11 mouse cellular contexts compared by ENCODE assay signal in the genomic region with DNA sequence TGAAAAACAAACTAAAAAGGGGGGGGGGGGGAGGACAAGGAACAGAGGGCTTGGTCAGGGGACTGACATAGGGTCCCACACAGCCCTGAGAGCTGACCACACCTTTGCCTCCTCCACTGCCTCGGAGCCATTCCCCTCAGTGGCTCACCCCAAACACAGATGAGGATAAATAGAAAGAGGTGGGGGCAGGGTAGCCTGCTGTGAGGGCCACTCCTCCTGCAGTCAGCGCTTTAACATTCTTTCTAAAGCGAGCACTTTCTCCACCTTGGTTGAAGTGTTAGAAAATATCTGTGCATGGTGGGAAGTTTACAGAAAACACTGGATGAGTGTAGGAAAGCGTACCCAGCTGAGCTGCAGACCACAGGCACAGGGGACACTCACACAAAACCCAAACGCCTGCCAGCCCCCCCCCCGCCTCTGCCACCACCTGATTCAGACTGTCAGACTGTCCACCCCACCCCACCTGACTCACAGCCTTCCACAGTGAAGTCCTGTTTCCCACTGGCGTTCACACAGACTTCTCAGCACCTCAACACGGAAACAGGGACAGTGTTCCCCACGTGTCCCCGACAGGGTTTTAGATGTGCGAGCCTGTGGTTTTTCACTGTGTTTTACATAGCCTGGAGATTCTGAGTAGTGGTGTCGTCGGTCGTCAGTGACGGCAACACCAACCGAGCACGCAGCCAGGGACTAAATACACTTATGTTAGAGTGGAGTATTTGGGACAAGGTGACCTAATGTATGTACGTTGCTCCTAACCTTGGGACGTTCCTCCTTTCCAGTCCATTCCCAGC. TPM values are rescaled to one million over a fixed set of nuclear protein-coding genes. Genes with fewer than 3 reads are reported as not detected.
DNase-seq lines count a peak whose midpoint lies in the region; ATAC-seq lines count a peak whose summit lies in the region.
"Had no signal": no experiment of that assay in that cellular context is flagged by ENCODE, and none has a peak within 500 bp of the region (broad histone marks: within the 10 kb centered on the region; RNA-seq: fewer than 3 reads in every experiment).

No protein-coding gene starts in this region.

- no peak for DNase-seq in forebrain, embryonic 11.5 days (ENCODE audit: low spot score)
- DNase-seq in liver, embryonic 13.5 days: no peak
- DNase-seq in liver, embryonic 11.5 days (ENCODE audit: low spot score): no peak
- DNase-seq in adrenal gland, postnatal 10 days: no peak
- DNase-seq: lung, adult 18-20 months; right cerebral cortex, postnatal 25 days had no signal

- peaks cover 17% of the 10 kb centered on the region for H3K36me3 ChIP-seq in forebrain, embryonic 12.5 days (replicated peaks)
- no peaks in the 10 kb centered on the region for H3K36me3 ChIP-seq in forebrain, embryonic 11.5 days (ENCODE audit: control insufficient read depth, insufficient read depth, low read length)
- H3K36me3 ChIP-seq in liver, embryonic 13.5 days: peaks cover 10% of the 10 kb centered on the region
- H3K36me3 ChIP-seq in liver, embryonic 11.5 days (ENCODE audit: control insufficient read depth, insufficient read depth, low read length): no peaks in the 10 kb centered on the region
- H3K36me3 ChIP-seq in hindbrain, embryonic 16.5 days (ENCODE audit: control insufficient read depth, insufficient read depth, low read length): peaks cover 2% of the 10 kb centered on the region; the same call in 1 of the 2 replicates
- peaks cover 10% of the 10 kb centered on the region; the same call in 1 of the 2 replicates for H3K36me3 ChIP-seq in neural tube, embryonic 14.5 days (ENCODE audit: control insufficient read depth, insufficient read depth, low read length)

- H3K9ac ChIP-seq in forebrain, embryonic 12.5 days: peak overlapping the region; percentile 75; the same call in 1 of the 2 replicates
- H3K9ac ChIP-seq in forebrain, embryonic 11.5 days (ENCODE audit: low read length): no peak overlapping the region; the same call in 1 of the 2 replicates
- H3K9ac ChIP-seq in liver, embryonic 13.5 days: 0 out of 2 replicates have a peak overlapping the region, but pooled peaks have one; percentile 67
- H3K9ac ChIP-seq in liver, embryonic 11.5 days (ENCODE audit: low read depth, low read length): no peak overlapping the region
- H3K9ac ChIP-seq in hindbrain, embryonic 16.5 days (ENCODE audit: low read depth, low read length): no peak overlapping the region
- H3K9ac ChIP-seq in neural tube, embryonic 14.5 days (replicated peaks; ENCODE audit: low read depth, low read length): no peak overlapping the region

- peaks cover 20% of the 10 kb centered on the region for H3K4me1 ChIP-seq in forebrain, embryonic 12.5 days
- H3K4me1 ChIP-seq in forebrain, embryonic 11.5 days (replicated peaks; ENCODE audit: control insufficient read depth, insufficient read depth, low read length): peaks cover 10% of the 10 kb centered on the region
- peaks cover 18% of the 10 kb centered on the region for H3K4me1 ChIP-seq in liver, embryonic 13.5 days (replicated peaks)
- H3K4me1 ChIP-seq in liver, embryonic 11.5 days (replicated peaks; ENCODE audit: control insufficient read depth, insufficient read depth, low read length): peaks cover 11% of the 10 kb centered on the region; the same call in 1 of the 2 replicates
- peaks cover 17% of the 10 kb centered on the region for H3K4me1 ChIP-seq in hindbrain, embryonic 16.5 days (ENCODE audit: control insufficient read depth, insufficient read depth, low read depth, low read length)
- H3K4me1 ChIP-seq in neural tube, embryonic 14.5 days (ENCODE audit: control insufficient read depth, insufficient read depth, low read length): peaks cover 13% of the 10 kb centered on the region

- no peak overlapping the region; the same call in 1 of the 2 replicates for H3K4me3 ChIP-seq in forebrain, embryonic 12.5 days (replicated peaks)
- no peak overlapping the region for H3K4me3 ChIP-seq in forebrain, embryonic 11.5 days (ENCODE audit: low read depth, low read length)
- no peak overlapping the region for H3K4me3 ChIP-seq in liver, embryonic 13.5 days (replicated peaks)
- H3K4me3 ChIP-seq in liver, embryonic 11.5 days (ENCODE audit: low read depth, low read length): no peak overlapping the region
- no peak overlapping the region for H3K4me3 ChIP-seq in hindbrain, embryonic 16.5 days (ENCODE audit: low read length)
- H3K4me3 ChIP-seq in neural tube, embryonic 14.5 days (ENCODE audit: low read depth, low read length): no peak overlapping the region; the same call in 1 of the 2 replicates

- peaks cover 10% of the 10 kb centered on the region for H3K27me3 ChIP-seq in forebrain, embryonic 12.5 days
- H3K27me3 ChIP-seq in forebrain, embryonic 11.5 days (ENCODE audit: control insufficient read depth, insufficient read depth, low read length): no peaks in the 10 kb centered on the region
- peaks cover 57% of the 10 kb centered on the region for H3K27me3 ChIP-seq in liver, embryonic 13.5 days
- peaks cover 10% of the 10 kb centered on the region for H3K27me3 ChIP-seq in liver, embryonic 11.5 days (replicated peaks; ENCODE audit: control insufficient read depth, insufficient read depth, low read length)
- H3K27me3 ChIP-seq in hindbrain, embryonic 16.5 days (replicated peaks; ENCODE audit: control insufficient read depth, insufficient read depth, low read length): no peaks in the 10 kb centered on the region
- H3K27me3 ChIP-seq in neural tube, embryonic 14.5 days (ENCODE audit: control insufficient read depth, insufficient read depth, low read length): no peaks in the 10 kb centered on the region

- peak overlapping the region; percentile 93 for H3K4me2 ChIP-seq in forebrain, embryonic 12.5 days
- no peak overlapping the region for H3K4me2 ChIP-seq in forebrain, embryonic 11.5 days (ENCODE audit: low read depth, low read length, severe bottlenecking)
- H3K4me2 ChIP-seq in liver, embryonic 13.5 days: peak overlapping the region; percentile 90; the same call in 1 of the 2 replicates
- no peak overlapping the region for H3K4me2 ChIP-seq in liver, embryonic 11.5 days
- peak overlapping the region; percentile 88 for H3K4me2 ChIP-seq in hindbrain, embryonic 16.5 days (ENCODE audit: low read length)
- H3K4me2 ChIP-seq in neural tube, embryonic 14.5 days (ENCODE audit: low read depth, low read length): peak overlapping the region; percentile 98

- H3K9me3 ChIP-seq in forebrain, embryonic 12.5 days: no peaks in the 10 kb centered on the region
- H3K9me3 ChIP-seq in forebrain, embryonic 11.5 days (ENCODE audit: control insufficient read depth, low read length): no peaks in the 10 kb centered on the region
- H3K9me3 ChIP-seq in liver, embryonic 13.5 days (replicated peaks): no peaks in the 10 kb centered on the region
- H3K9me3 ChIP-seq in liver, embryonic 11.5 days (ENCODE audit: control insufficient read depth, low read length): no peaks in the 10 kb centered on the region
- H3K9me3 ChIP-seq in hindbrain, embryonic 16.5 days (ENCODE audit: control insufficient read depth, low read length): no peaks in the 10 kb centered on the region
- H3K9me3 ChIP-seq in neural tube, embryonic 14.5 days (ENCODE audit: control insufficient read depth, low read length): no peaks in the 10 kb centered on the region

- no peak overlapping the region for H3K27ac ChIP-seq in forebrain, embryonic 12.5 days
- H3K27ac ChIP-seq in forebrain, embryonic 11.5 days (ENCODE audit: low read depth, low read length): no peak overlapping the region
- H3K27ac ChIP-seq in liver, embryonic 13.5 days: no peak overlapping the region
- H3K27ac ChIP-seq in liver, embryonic 11.5 days (ENCODE audit: low read depth, low read length): no peak overlapping the region
- H3K27ac ChIP-seq in hindbrain, embryonic 16.5 days (ENCODE audit: low read depth, low read length): no peak overlapping the region
- H3K27ac ChIP-seq in neural tube, embryonic 14.5 days (ENCODE audit: low read depth, low read length): no peak overlapping the region

- WGBS in forebrain, embryonic 12.5 days: 70% methylated on average over 19 of the region's 19 CpGs
- WGBS in forebrain, embryonic 11.5 days: 68% methylated on average over 19 of the region's 19 CpGs
- 54% methylated on average over 19 of the region's 19 CpGs for WGBS in liver, embryonic 13.5 days (ENCODE audit: insufficient replicate concordance)
- 63% methylated on average over 19 of the region's 19 CpGs for WGBS in liver, embryonic 11.5 days
- WGBS in hindbrain, embryonic 16.5 days: 61% methylated on average over 19 of the region's 19 CpGs
- WGBS in neural tube, embryonic 14.5 days: 73% methylated on average over 19 of the region's 19 CpGs

- ATAC-seq in forebrain, embryonic 12.5 days (ENCODE audit: low FRiP score): no peak
- no peak for ATAC-seq in forebrain, embryonic 11.5 days (replicated peaks; ENCODE audit: low FRiP score)
- no peak for ATAC-seq in liver, embryonic 13.5 days (ENCODE audit: low read depth)
- ATAC-seq in liver, embryonic 11.5 days (replicated peaks; ENCODE audit: low FRiP score): no peak
- no peak for ATAC-seq in hindbrain, embryonic 16.5 days
- no peak for ATAC-seq in neural tube, embryonic 14.5 days (ENCODE audit: low read depth)
- ATAC-seq in erythroid progenitor cell, adult 5-6 weeks (replicated peaks; ENCODE audit: low FRiP score, poor library complexity, severe bottlenecking): no peak

RNA-seq across cellular contexts. Expression of a gene that starts 1.6 kb away (rescaled TPM):
- 13.7 and 15.6 TPM in 2 replicates for polyA plus RNA-seq in forebrain, embryonic 12.5 days (2016; fragmentation: Nextera tagmentation; extraction: Ambion mirVana)
- 12.5 and 15.3 TPM in 2 replicates for polyA plus RNA-seq in forebrain, embryonic 11.5 days (2014; fragmentation: Nextera tagmentation; extraction: Ambion mirVana)
- polyA plus RNA-seq in liver, embryonic 13.5 days (2015; fragmentation: Nextera tagmentation; extraction: Ambion mirVana): 0.71 and 0.83 TPM in 2 replicates
- 2.2 and 2.5 TPM in 2 replicates for polyA plus RNA-seq in liver, embryonic 11.5 days (2014; fragmentation: Nextera tagmentation; extraction: Ambion mirVana)
- 21.7 and 24.2 TPM in 2 replicates for polyA plus RNA-seq in hindbrain, embryonic 16.5 days (2015; fragmentation: Nextera tagmentation; extraction: Ambion mirVana)
- 17.5 and 17.8 TPM in 2 replicates for polyA plus RNA-seq in neural tube, embryonic 14.5 days (2014; fragmentation: Nextera tagmentation; extraction: Ambion mirVana)
- total RNA-seq in erythroid progenitor cell, adult 5-6 weeks (2015; ENCODE audit: low replicate concordance): not detected in 2 replicates
- 0.51 TPM in 1 of 2 replicates, not detected in the other for total RNA-seq in erythroid progenitor cell, adult 5-6 weeks (2017; ENCODE audit: low replicate concordance)
- total RNA-seq in adrenal gland, postnatal 10 days (2021): 1 to 10 TPM; 4.4 to 5.1 TPM
- polyA plus RNA-seq: erythroblast, embryonic 14.5 days had no signal

RNA-seq across cellular contexts. Expression of a gene that starts 7.8 kb away (rescaled TPM):
- polyA plus RNA-seq in forebrain, embryonic 12.5 days (2016; fragmentation: Nextera tagmentation; extraction: Ambion mirVana): 0.05 and 0.19 TPM in 2 replicates
- 0.08 and 0.16 TPM in 2 replicates for polyA plus RNA-seq in forebrain, embryonic 11.5 days (2014; fragmentation: Nextera tagmentation; extraction: Ambion mirVana)
- polyA plus RNA-seq in liver, embryonic 13.5 days (2015; fragmentation: Nextera tagmentation; extraction: Ambion mirVana): 0.13 and 0.15 TPM in 2 replicates
- 0.23 and 0.34 TPM in 2 replicates for polyA plus RNA-seq in liver, embryonic 11.5 days (2014; fragmentation: Nextera tagmentation; extraction: Ambion mirVana)
- 3.4 and 3.7 TPM in 2 replicates for polyA plus RNA-seq in hindbrain, embryonic 16.5 days (2015; fragmentation: Nextera tagmentation; extraction: Ambion mirVana)
- polyA plus RNA-seq in neural tube, embryonic 14.5 days (2014; fragmentation: Nextera tagmentation; extraction: Ambion mirVana): 3.1 and 4.9 TPM in 2 replicates
- total RNA-seq in erythroid progenitor cell, adult 5-6 weeks (2015; ENCODE audit: low replicate concordance): 0.36 TPM in 1 of 2 replicates, not detected in the other
- 0.64 TPM in 1 of 2 replicates, not detected in the other for total RNA-seq in erythroid progenitor cell, adult 5-6 weeks (2017; ENCODE audit: low replicate concordance)
- 10 to 100 TPM in 1 of 2 experiments, 1 to 10 TPM in 1; 9.4 to 13.5 TPM for total RNA-seq in adrenal gland, postnatal 10 days (2021)

RNA-seq across cellular contexts. Expression of a gene that starts 18.9 kb away (rescaled TPM):
- 144 and 149 TPM in 2 replicates for polyA plus RNA-seq in forebrain, embryonic 12.5 days (2016; fragmentation: Nextera tagmentation; extraction: Ambion mirVana)
- polyA plus RNA-seq in forebrain, embryonic 11.5 days (2014; fragmentation: Nextera tagmentation; extraction: Ambion mirVana): 170 and 180 TPM in 2 replicates
- 69.5 and 76.9 TPM in 2 replicates for polyA plus RNA-seq in liver, embryonic 13.5 days (2015; fragmentation: Nextera tagmentation; extraction: Ambion mirVana)
- polyA plus RNA-seq in liver, embryonic 11.5 days (2014; fragmentation: Nextera tagmentation; extraction: Ambion mirVana): 111 and 125 TPM in 2 replicates
- 31.3 and 36.7 TPM in 2 replicates for polyA plus RNA-seq in hindbrain, embryonic 16.5 days (2015; fragmentation: Nextera tagmentation; extraction: Ambion mirVana)
- 33.6 and 37.5 TPM in 2 replicates for polyA plus RNA-seq in neural tube, embryonic 14.5 days (2014; fragmentation: Nextera tagmentation; extraction: Ambion mirVana)
- 170 and 180 TPM in 2 replicates for total RNA-seq in erythroid progenitor cell, adult 5-6 weeks (2015; ENCODE audit: low replicate concordance)
- 135 and 144 TPM in 2 replicates for total RNA-seq in erythroid progenitor cell, adult 5-6 weeks (2017; ENCODE audit: low replicate concordance)
- total RNA-seq in adrenal gland, postnatal 10 days (2021): 10 to 100 TPM; 20.2 to 23.1 TPM

RNA-seq across cellular contexts. Expression of a gene that starts 49.8 kb away (rescaled TPM):
- polyA plus RNA-seq in forebrain, embryonic 12.5 days (2016; fragmentation: Nextera tagmentation; extraction: Ambion mirVana): 3.6 and 3.9 TPM in 2 replicates
- 3.7 and 4.1 TPM in 2 replicates for polyA plus RNA-seq in forebrain, embryonic 11.5 days (2014; fragmentation: Nextera tagmentation; extraction: Ambion mirVana)
- polyA plus RNA-seq in liver, embryonic 13.5 days (2015; fragmentation: Nextera tagmentation; extraction: Ambion mirVana): 9.6 and 11.0 TPM in 2 replicates
- 6.3 and 7.4 TPM in 2 replicates for polyA plus RNA-seq in liver, embryonic 11.5 days (2014; fragmentation: Nextera tagmentation; extraction: Ambion mirVana)
- polyA plus RNA-seq in hindbrain, embryonic 16.5 days (2015; fragmentation: Nextera tagmentation; extraction: Ambion mirVana): 5.6 and 7.0 TPM in 2 replicates
- 4.5 and 6.9 TPM in 2 replicates for polyA plus RNA-seq in neural tube, embryonic 14.5 days (2014; fragmentation: Nextera tagmentation; extraction: Ambion mirVana)
- total RNA-seq in erythroid progenitor cell, adult 5-6 weeks (2015; ENCODE audit: low replicate concordance): 20.1 and 29.9 TPM in 2 replicates
- 8.9 and 14.0 TPM in 2 replicates for total RNA-seq in erythroid progenitor cell, adult 5-6 weeks (2017; ENCODE audit: low replicate concordance)
- 10 to 100 TPM; 10.8 to 13.4 TPM for total RNA-seq in adrenal gland, postnatal 10 days (2021)

RNA-seq across cellular contexts. Expression of a gene that starts 57.7 kb away (rescaled TPM):
- not detected in 2 replicates for polyA plus RNA-seq in forebrain, embryonic 12.5 days (2016; fragmentation: Nextera tagmentation; extraction: Ambion mirVana)
- not detected in 2 replicates for polyA plus RNA-seq in forebrain, embryonic 11.5 days (2014; fragmentation: Nextera tagmentation; extraction: Ambion mirVana)
- 0.23 and 0.30 TPM in 2 replicates for polyA plus RNA-seq in liver, embryonic 13.5 days (2015; fragmentation: Nextera tagmentation; extraction: Ambion mirVana)
- 0.53 and 0.62 TPM in 2 replicates for polyA plus RNA-seq in liver, embryonic 11.5 days (2014; fragmentation: Nextera tagmentation; extraction: Ambion mirVana)
- 0.08 TPM in 1 of 2 replicates, not detected in the other for polyA plus RNA-seq in hindbrain, embryonic 16.5 days (2015; fragmentation: Nextera tagmentation; extraction: Ambion mirVana)
- polyA plus RNA-seq in neural tube, embryonic 14.5 days (2014; fragmentation: Nextera tagmentation; extraction: Ambion mirVana): 0.10 TPM in 1 of 2 replicates, not detected in the other
- 1.3 and 5.0 TPM in 2 replicates for total RNA-seq in erythroid progenitor cell, adult 5-6 weeks (2015; ENCODE audit: low replicate concordance)
- 0.90 and 2.7 TPM in 2 replicates for total RNA-seq in erythroid progenitor cell, adult 5-6 weeks (2017; ENCODE audit: low replicate concordance)
- total RNA-seq in adrenal gland, postnatal 10 days (2021): 1 to 10 TPM; 1.1 to 1.2 TPM

Comparison
In these comparisons a context has a peak if more than half of its experiments do, and no peak if none do; other contexts are left out.
1. H3K4me2 ChIP-seq: peak in forebrain, embryonic 12.5 days (single experiment), liver, embryonic 13.5 days (single experiment), hindbrain, embryonic 16.5 days (single experiment) and neural tube, embryonic 14.5 days (single experiment); none in forebrain, embryonic 11.5 days (single experiment) and liver, embryonic 11.5 days (single experiment).
2. H3K9ac ChIP-seq: peak in forebrain, embryonic 12.5 days (single experiment) and liver, embryonic 13.5 days (single experiment); none in forebrain, embryonic 11.5 days (single experiment), liver, embryonic 11.5 days (single experiment), hindbrain, embryonic 16.5 days (single experiment) and neural tube, embryonic 14.5 days (single experiment).